Mouse (Mus musculus): ENCODE results near the gene Gm43517.

Gene Gm43517

DNA sequence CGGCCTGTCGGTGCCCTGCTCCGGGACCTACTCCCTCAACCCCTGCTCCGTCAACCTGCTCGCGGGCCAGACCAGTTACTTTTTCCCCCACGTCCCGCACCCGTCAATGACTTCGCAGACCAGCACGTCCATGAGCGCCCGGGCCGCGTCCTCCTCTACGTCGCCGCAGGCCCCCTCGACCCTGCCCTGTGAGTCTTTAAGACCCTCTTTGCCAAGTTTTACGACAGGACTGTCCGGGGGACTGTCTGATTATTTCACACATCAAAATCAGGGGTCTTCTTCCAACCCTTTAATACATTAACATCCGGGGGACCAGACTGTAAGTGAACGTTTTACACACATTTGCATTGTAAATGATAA is 637 bp downstream of the Gm43517 start:
- DNase-seq (ENCODE audit: low spot score) = no peak

DNA sequence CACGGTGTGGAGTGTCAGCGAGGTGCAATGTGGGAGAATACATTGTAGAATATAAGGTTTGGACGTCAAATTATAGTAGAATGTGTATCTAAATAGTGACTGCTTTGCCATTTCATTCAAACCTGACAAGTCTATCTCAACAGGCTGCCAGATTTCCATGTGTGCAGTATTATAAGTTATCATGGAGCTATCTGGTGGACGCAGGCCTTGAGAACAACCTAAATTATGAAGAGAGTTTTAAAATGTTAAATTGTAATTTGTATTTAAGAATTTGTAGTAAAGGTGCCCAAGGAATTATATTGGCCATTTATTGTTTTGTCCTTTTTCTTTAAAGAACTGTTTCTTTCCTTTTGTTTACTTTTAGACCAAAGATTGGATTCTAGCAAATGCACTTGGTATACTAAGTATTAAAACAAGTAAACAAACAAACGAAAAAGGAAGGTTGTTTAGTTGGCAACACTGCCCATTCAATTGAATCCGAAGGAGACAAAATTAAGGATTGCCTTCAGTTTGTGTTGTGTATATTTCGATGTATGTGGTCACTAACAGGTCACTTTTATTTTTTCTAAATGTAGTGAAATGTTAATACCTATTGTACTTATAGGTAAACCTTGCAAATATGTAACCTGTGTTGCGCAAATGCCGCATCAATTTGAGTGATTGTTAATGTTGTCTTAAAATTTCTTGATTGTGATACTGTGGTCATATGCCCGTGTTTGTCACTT is 1.3 kb downstream of the Gm43517 start:
- DNase-seq (ENCODE audit: low spot score) = no peak

DNA sequence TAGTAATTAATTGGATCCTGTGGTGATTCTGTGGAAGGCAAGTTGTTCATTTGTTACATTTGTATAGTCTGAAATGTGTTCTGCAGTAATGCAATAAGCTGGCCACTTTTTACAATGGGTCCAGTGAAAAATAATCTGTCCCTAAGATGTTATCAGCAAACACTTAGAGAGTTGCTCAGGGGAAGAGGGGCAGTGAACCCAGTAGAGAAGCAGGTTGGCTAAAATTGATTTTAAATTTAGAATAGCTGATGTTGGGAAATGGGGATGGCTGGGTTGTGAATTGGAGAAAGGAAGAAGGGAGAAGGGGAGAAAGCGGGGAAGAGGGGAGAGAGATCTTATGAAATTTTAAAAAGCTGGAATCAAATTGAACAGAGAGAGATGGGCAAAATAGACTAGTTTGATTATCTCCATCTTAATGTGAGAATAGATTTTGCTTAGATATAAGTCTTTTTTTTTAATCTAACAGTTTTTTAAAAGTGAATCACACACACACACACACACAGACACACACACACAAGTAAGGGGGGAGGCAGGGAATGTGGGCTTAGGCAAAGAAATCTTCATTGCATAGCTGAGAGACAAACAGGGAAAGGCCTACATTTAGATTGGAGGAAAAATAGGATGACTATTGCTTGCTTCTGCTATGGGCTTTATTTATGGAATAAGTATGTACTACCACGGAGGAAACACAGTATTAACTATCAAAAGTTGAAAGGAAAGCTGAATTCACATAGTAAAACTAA is 3.1 kb downstream of the Gm43517 start:
- DNase-seq (ENCODE audit: low spot score) = no peak

DNA sequence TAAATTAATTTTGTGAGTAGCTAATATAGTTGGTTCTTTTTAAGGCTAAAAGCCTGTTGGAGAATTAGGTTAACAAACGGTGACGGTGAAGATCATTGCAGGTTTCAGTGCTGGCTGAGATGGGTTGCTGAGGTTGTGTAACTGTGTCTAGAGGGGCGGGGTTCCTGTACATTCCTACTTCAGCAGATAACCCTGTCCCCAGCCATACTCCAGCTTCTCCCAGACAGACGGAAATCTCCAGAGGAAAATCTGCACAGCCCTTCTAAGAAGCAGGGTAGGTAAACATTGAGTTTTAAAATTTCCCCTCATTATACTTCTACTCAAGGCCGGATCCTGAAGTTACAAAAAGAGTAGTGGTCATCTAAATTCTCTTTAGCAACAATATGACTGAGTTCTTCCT is 4.7 kb downstream of the Gm43517 start:
- no peak for DNase-seq (ENCODE audit: low spot score)

DNA sequence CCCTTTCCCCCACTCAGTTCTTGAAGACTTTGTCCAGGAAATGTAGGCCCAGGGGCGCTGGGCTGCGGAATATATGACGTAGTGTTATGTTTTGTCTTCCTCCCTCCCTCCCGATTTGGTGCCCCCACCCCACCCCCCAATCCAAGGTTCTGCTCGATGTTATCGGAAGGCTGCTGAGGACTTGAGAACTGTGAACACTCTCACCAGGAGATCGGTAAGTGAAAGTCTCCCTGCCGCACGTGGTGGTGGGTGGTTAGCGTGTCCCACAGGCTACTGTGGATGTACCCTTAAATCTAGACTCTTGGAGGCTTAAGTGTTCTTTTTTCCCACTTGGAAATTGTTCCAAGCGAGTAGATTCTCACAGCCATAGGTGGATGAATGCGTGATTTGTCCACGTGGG is 5.3 kb downstream of the Gm43517 start:
- no peak for DNase-seq (ENCODE audit: low spot score)

DNA sequence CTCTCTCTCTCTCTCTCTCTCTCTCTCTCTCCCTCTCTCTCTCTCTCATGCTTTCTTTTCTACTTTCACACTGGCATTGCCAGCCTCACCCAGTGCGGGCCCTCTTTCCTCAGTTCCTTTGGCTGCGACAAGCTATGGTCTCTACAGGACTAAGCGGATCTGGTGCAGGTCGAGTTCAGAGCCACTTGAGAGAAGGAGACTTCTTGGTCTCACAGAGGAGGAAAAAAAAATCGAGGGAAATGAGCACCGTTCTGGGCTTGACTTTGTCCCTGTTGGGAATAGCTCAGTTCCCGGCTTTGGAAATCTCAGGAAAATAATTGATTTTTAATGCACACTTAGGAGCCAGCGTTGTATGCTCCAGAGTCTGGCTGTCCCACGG is 5.9 kb downstream of the Gm43517 start:
- no peak for DNase-seq (ENCODE audit: low spot score)

DNA sequence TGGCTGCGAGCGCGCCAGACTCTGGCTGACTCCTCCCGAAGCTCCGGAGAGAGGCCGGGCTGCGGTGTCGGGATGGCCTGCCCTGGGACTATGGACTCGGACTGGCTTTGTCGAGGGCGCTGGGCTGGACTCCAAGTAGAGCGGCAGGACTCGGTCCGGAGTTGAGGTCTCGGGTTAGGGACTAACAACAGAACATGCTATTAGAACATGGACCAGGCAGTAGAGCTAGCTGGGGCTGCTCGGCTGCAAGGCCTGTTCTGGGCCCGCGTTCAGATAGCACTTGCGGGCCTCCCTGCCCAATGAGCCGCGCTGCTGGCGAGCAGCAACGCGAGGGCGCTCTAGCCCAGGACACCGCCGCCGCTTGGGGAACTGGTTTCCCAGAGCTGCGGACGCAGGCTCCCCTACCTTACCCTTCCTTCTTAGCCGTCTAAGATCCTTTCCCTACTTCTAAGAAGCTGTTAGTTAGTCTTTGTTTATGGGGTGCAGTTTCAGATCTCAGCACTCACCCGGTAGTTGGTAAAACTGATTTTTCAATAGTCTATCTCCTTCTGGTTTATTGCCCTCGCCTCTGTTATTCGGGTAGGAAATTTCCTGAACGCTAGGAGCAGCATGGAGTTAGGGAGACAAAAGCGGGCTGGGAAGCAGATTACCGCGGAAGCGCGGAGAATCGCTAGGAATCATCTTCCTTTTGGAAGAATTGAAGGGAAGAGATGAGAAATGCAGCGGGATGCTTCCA is 6.5 kb downstream of the Gm43517 start:
- no peak for DNase-seq (ENCODE audit: low spot score)

DNA sequence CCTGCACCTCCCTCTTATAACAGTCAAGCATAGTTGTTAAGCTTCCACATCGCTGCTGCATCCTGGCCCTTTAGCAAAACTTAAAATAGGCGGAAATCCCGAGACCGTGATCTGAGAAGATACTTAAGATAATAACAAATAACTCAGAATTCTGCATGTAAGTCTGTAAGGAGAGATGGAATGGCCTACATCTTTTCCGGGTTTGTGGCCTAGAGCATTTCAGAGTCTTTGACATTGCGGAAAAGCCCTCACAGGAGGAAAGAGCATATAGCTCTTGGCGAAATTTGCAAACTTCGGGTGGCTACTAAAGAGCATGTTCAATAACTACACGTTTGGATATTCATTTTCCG is 7.0 kb downstream of the Gm43517 start:
- DNase-seq (ENCODE audit: low spot score) = no peak

DNA sequence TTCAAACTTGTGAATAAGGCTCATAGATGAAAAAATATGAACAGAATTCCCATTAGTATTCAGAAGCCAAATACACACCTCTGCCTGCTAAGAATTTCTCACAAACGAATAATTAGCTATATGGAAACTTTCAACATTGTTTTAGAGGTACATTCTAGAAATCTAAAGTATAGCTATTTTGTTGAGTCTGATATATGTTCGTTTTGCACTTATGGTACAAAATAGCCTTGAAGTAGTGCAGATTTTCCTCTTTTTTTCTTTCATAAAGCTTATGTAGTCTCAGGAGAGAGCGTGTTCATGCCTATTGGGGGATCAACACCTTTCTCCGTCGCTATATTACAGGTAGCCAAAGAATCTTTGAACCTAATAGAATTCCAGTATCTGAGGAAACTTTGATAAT is 7.9 kb downstream of the Gm43517 start:
- no peak for DNase-seq (ENCODE audit: low spot score)

DNA sequence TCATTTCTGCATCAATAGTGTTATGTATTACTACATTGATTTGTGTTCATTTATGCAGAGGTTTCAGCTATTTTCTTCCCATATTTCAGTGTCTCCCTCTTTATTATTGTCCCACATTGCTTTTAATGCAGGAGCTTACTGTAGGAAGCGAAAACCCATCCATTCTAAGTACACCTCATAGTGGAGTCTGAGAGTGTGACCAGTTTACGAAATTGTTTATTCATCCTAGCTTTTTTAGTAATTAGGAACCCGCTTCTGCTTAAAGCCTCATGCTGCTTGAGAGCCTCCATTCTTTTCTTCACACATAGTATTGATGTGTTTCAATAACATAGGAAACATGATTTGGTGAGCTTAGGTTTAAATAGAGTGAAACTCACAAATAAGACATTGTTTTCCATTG is 8.7 kb downstream of the Gm43517 start:
- DNase-seq (ENCODE audit: low spot score) = no peak

DNA sequence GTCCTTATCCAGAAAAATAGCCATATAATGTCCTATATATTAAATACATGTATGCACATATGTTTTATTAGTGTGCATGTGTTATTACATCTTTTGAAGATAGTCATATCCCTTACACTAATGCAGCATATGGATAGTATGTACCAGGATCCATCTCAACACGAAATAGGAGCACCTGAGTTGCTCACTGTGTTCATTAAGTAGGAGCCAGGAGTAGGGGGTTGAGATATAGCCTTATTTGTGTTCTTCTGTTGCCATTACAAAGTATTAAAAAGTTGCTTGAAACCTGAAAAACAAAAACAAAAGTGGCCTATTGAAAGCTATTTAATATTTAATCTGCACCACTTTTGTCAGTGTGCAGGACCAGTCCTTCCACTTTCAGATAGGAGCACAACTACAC is 9.2 kb downstream of the Gm43517 start:
- DNase-seq (ENCODE audit: low spot score) = no peak

DNA sequence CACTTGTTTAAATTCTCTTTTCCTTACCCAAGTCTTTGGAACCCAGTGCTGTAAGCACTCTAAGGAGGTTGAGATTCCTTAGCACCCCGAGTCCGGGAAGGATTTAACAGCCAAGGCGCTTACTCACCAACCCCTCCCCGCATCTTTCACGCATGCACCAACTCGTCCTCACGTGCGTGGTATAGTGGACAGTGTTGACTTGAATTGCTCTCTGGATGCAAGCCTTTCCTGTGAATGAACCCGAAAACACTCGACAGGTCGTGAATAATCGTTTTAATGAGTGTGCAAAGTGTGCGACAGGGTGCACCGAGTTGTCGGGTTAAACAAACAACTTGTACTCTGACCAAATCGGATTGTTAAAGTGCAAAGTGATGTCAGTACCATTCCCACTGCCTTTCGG is 9.9 kb downstream of the Gm43517 start:
- DNase-seq (ENCODE audit: low spot score) = no peak

DNA sequence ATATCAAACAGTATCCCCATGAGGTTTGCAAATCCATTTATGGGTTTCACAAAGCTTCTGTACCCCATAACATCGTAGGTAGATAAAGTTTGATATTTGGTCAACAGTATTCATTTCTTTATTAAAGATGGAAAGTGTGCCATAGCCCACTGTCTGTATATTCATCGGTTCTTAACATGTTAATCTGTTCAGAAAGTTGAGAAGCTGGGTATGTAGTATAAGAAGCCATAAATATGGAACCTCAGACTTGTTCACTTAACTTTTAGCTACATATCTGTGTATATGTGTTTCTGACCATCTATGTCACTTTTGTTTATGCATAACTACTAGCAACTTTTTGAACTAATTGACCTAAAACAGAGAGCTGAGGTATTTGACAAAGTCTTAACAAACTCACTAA is 11.0 kb downstream of the Gm43517 start:
- no peak for DNase-seq (ENCODE audit: low spot score)

DNA sequence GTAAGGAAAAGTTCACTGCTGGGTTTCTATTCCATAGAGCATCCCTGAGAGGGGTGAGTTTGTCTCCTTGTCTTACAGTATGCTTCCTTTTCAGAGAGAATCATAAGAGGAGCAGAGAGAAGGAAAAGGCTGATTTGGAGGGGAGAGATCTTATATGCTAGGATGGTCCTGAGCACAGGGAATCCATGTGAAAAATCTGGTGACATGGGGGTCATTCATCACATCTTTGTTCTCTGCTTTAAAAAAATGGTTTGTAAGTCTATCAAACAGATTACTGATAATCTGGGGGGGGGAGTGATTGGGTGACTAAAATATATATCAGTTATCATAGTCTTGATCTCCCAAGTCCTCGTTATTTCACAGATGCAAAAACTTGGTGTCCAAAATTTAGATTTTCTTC is 11.8 kb downstream of the Gm43517 start:
- DNase-seq (ENCODE audit: low spot score) = no peak

DNA sequence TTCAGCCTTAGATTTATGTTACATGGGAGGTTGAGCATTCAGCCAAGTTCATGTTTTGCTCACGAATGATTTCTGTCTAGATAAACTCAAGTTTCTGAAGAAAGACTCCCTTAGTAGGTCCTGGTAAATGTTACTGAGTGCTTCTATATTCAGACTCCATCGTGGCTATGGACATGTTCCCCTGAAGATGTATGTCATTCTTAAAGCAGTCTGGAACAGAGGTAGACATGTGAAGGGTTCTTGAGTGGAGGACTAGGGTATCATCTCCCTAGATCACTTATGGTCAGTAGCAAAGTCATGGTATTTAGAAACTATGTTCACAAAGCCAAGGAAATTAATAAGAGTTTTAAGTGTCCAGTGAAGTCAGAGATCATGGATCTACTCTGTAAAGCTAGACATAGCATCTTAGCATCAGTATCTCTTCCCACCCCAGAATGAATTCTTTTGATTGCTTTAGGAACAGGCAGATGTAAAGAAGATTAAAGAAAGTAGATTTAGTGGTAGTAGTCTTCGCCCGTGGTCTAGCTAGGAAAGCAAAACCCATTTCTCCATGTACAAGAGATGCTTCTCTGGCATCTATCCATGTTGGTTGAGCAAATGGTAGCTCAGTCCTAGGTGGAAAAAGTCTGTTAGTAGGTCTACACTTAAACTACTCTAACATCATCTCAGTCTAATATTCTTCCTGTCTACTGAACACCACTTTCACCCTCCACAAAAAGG is 12.6 kb downstream of the Gm43517 start:
- no peak for DNase-seq (ENCODE audit: low spot score)

DNA sequence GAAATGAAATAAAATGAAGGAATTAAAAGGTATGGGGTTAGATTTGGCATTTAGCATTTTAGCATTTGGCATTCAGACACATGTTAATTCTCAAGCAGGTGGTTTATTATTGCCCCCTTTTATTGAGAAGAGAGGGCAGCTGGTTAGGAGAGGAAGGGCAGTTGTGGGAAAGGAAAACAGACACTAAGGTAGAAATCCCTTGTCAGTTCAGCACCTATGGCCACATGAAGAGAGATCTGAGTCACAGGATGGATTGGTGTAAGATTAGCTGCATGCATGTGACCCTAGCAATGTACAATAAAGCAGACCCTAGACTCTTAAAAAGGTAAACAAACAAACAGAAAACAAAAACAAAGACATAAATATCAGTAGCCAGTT is 13.2 kb downstream of the Gm43517 start:
- DNase-seq (ENCODE audit: low spot score) = no peak

DNA sequence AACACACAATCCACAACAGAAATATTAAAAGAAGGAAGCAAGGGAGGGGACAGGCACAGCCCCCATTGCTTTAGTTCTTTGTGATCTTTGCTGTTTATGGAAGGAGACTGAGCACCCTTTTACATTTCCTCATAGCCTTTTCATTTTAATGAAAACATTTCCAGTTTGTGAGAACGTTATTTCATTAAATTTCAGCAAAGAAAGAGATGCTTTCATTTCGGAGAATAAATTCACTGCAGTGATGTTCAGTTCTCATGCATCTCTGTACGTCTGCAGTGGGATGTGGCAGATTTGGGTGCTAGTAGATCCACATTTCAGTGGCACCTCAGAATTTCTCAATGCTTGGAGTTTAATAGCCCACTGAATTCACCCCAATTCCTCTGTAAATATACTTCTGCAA is 13.7 kb downstream of the Gm43517 start:
- DNase-seq (ENCODE audit: low spot score) = no peak

DNA sequence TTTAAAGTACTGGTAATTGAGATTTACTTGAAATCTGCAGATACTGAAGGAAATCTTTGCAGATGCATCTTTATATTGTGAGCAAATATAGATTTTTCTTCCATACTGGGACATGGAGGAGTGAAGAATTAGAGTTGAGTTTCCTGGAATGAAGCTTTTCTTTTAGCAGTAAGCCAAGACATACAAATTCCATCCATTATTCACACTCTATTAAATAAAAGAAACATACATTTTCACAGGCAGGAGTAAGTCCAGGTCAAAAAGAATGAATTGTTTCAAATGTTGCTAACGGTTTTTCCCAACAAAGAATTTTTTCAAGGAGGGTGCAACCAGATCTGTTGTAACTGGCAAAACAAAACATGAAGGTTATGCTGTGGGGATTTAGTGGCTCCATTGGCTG is 14.6 kb downstream of the Gm43517 start:
- no peak for DNase-seq (ENCODE audit: low spot score)

DNA sequence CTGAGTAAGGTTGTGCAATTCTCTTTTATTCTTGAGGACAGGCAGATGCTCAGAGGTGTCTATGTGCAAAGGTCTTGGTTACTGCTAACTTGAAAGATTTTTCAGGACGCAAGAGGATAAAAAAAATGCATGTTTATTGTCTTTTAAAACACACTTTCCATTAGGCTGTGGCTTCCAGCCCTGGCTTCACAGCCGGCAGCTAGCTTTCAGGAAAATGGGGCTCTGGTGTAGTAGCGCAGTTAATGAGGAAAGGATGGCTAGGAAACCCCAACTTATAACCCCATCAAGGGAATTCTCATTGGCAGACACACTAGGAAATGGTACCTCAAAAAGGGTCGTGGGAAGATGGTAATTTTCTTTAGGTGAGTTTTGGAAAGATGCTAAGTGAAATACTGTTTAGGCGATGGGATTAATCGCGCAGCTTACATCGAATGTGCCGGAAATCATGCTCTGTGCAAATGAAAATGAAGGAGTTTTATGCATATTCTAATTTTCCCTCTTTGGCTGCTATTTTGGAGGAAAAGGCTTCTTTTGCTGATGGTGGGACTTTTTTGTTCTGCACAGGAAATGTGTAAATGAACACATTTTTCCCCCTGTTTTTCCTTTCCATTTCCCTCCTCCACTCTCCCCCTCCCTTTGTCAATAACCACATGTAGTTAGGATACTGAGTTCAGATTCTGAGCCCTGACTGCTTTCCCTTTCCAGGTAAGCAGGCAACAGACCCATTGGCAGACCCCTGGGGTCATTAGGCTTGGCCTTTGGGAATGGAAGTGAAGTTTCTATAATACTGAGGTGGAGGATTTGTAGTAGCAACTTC is 15.3 kb downstream of the Gm43517 start:
- DNase-seq (ENCODE audit: low spot score) = no peak

DNA sequence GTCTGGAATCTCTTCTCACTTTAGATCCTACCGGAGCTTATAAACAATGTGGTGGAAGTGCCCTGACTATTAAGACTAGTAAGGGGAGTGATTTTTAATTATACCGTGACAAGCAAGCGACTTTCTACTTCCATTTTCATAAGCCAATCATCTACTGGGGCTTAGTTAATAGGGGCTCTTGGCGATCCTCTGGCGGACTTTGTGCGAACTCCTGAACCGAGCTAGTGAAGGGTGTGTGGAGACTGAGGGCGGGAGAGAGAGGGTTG is 15.8 kb downstream of the Gm43517 start:
- DNase-seq (ENCODE audit: low spot score) = no peak

DNA sequence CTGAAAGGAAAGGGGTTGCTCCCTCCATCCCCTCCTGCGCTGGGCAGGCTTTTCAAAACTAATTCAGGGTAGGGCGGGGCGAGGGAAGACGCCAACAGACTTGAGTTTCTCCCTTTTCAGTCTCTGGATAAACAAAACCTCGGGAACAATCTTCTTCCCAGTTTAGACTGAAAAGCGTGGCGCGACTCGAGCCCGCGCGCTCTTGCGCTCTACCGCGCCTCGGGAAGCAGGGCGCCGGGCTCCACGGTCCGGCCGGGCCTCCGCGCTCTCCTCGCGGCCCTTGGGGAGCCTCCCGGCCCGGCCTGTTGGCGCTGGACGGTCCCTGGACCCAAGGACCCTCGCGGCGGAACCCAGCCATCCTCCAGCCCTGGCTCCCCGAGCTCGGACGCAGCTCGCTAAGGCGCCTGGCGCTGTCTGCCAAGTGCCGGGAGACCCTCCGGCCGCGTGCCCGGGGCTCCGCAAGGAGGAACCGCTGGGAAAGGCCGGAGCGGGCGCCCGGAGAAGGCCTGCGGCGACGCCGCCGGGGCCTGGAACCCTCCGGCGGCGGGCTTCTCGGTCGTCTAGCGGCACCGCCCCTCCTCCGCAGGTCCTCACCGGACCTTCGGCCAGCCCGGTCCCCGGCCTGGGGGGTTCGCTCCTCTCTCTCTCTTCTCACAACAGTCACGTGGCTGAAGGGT is 16.3 kb downstream of the Gm43517 start:
- DNase-seq (ENCODE audit: low spot score) = no peak

DNA sequence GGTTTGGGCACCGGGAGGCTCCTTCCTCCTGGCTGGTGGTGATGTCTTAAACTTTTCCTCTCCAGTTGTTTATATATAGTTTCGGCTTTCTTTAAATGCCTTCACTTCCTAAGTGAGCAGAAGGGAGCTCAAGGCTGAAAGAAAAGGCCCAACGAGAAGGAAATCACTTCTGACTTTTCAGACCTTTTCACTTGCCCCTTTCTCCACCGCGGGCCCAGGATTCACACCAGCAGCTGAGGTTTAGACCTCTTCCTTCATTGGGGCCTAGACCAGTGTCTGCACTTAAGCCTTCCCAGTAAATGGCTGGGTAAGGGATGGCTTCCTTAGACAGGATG is 16.8 kb downstream of the Gm43517 start:
- DNase-seq (ENCODE audit: low spot score) = no peak

Measured in lung, postnatal 25 days (tissue).